Mouse (Mus musculus) bone marrow macrophage, adult 2 months (primary cell): ENCODE data around the gene Josd2. TPM values are rescaled to one million over a fixed set of nuclear protein-coding genes. Genes with fewer than 3 reads are reported as not detected.

Experiments
- H3K27ac ChIP-seq: 2 replicates; pipeline ENCODE4 v1.5.1; 2012; ENCODE audit warnings: low read depth, low read length; ENCODE audit not compliant: insufficient read depth
- H3K4me1 ChIP-seq: 2 replicates; pipeline ENCODE4 v1.6.1; 2012; ENCODE audit warnings: low read length; ENCODE audit not compliant: control insufficient read depth, insufficient read depth
- H3K4me3 ChIP-seq: 2 replicates; pipeline ENCODE4 v1.5.1; 2012; ENCODE audit warnings: mild to moderate bottlenecking, low read length, moderate library complexity; ENCODE audit not compliant: insufficient read depth
- CTCF ChIP-seq: IDR thresholded peaks from 2 replicates; pipeline ENCODE4 v1.5.1; 2012; ENCODE audit warnings: low read depth, mild to moderate bottlenecking, low read length, moderate library complexity
- POLR2A ChIP-seq: IDR thresholded peaks from 2 replicates; pipeline ENCODE4 v1.6.1; 2012; ENCODE audit warnings: mild to moderate bottlenecking, low read depth, low read length, borderline replicate concordance
- polyA plus RNA-seq: library from polyadenylated mRNA; stranded (reverse); fragments of >200 nt; gene quantifications from 2 replicates; pipeline ENCODE4 v1.2.4, GENCODE M21; 2012; ENCODE audit not compliant: missing spikeins, insufficient read depth, insufficient read length

Gene Josd2
- polyA plus RNA-seq, 1 experiment = 51.3 TPM

- peaks cover 22% of the 10 kb centered on the region for H3K4me1 ChIP-seq
- no peak overlapping the region for H3K27ac ChIP-seq
- no peak overlapping the region for H3K4me3 ChIP-seq
- no peak for TF ChIP-seq POLR2A
- TF ChIP-seq CTCF = no peak
Measured at GRCm38 (mm10) chr7:44471880-44472557, 4.2 kb downstream of the Josd2 start.

GRCm38 (mm10) chr7:44472558-44472885 lies 4.7 kb downstream of the Josd2 start:
- Histone ChIP-seq H3K27ac (no peak overlapping the region), H3K4me3 (no peak overlapping the region), H3K4me1 (peaks cover 22% of the 10 kb centered on the region)
- no peak for TF ChIP-seq CTCF
- TF ChIP-seq POLR2A = no peak

GRCm38 (mm10) chr7:44472961-44473646 lies 5.3 kb downstream of the Josd2 start:
- Histone ChIP-seq H3K4me3 (no peak overlapping the region), H3K4me1 (peaks cover 22% of the 10 kb centered on the region), H3K27ac (no peak overlapping the region)
- TF ChIP-seq CTCF = no peak
- TF ChIP-seq POLR2A = no peak

- Histone ChIP-seq H3K4me1 (peaks cover 17% of the 10 kb centered on the region), H3K4me3 (no peak overlapping the region), H3K27ac (no peak overlapping the region)
- TF ChIP-seq CTCF (no peak), POLR2A (no peak)
Measured at GRCm38 (mm10) chr7:44474419-44474818, 6.6 kb downstream of the Josd2 start.

- H3K27ac ChIP-seq = no peak overlapping the region
- no peak for TF ChIP-seq CTCF
- TF ChIP-seq POLR2A = no peak
- no peak overlapping the region for H3K4me3 ChIP-seq
- H3K4me1 ChIP-seq = peaks cover 17% of the 10 kb centered on the region
Measured at GRCm38 (mm10) chr7:44475046-44475614, 7.3 kb downstream of the Josd2 start.

- no peak for TF ChIP-seq POLR2A
- no peak for TF ChIP-seq CTCF
- no peak overlapping the region for H3K4me3 ChIP-seq
- H3K27ac ChIP-seq = no peak overlapping the region
- no peaks in the 10 kb centered on the region; the same call in 1 of the 2 replicates for H3K4me1 ChIP-seq
Measured at GRCm38 (mm10) chr7:44482836-44483435, 15.2 kb downstream of the Josd2 start.

GRCm38 (mm10) chr7:44484109-44484508 lies 16.3 kb downstream of the Josd2 start:
- H3K4me3 ChIP-seq = no peak overlapping the region
- H3K4me1 ChIP-seq = no peaks in the 10 kb centered on the region; the same call in 1 of the 2 replicates
- no peak for TF ChIP-seq CTCF
- TF ChIP-seq POLR2A = no peak
- no peak overlapping the region for H3K27ac ChIP-seq

- no peak overlapping the region for H3K27ac ChIP-seq
Measured at GRCm38 (mm10) chr7:44484841-44485571, 17.2 kb downstream of the Josd2 start.

GRCm38 (mm10) chr7:44485572-44486195 lies 17.9 kb downstream of the Josd2 start:
- no peak overlapping the region for H3K4me3 ChIP-seq
- no peaks in the 10 kb centered on the region for H3K4me1 ChIP-seq
- TF ChIP-seq POLR2A (no peak), CTCF (no peak)
- H3K27ac ChIP-seq = no peak overlapping the region

More at GRCm38 (mm10) chr7:44484841-44485571, 17.2 kb downstream of the Josd2 start:
- peak; percentile 90 for TF ChIP-seq CTCF
- TF ChIP-seq POLR2A = no peak
- Histone ChIP-seq H3K4me3 (no peak overlapping the region), H3K4me1 (no peaks in the 10 kb centered on the region)
